Mouse (Mus musculus) frontal cortex, postnatal 10 days (tissue): ENCODE measurements around the gene Akip1.

Experiments
- DNase-seq, 2 experiments: peaks; one replicate each; pipeline ENCODE4 v3.0.0; 2022; ENCODE audit warnings: low spot score in 2 of 2, mixed read lengths in 1 of 2

Akip1 gene

GRCm38 (mm10) chr7:109707023-109707785, 3.7 kb downstream of the Akip1 start:
- peak in 1 of 2 experiments; percentile 28 for DNase-seq

- no peak for DNase-seq
Measured at GRCm38 (mm10) chr7:109708961-109709382, 5.5 kb downstream of the Akip1 start.

DNA sequence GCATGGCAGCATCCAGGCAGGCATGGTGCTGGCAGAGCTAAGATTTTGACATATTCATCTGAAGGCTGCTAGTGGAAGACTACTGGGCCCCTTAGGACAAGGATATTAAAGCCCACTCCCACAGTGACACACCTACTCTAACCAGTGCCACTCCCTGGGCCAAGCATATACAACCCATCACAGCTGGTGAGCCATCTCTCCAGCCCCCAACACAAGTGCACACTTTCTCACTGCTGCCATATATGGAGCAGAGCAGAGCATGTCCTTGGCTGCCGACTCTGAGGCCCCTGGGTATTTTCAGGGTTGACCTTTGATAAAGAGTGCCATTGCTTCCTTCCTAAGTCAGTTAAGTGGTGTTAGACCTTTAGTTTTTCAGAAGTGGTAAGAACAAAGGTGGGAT, 6.6 kb downstream of the Akip1 start:
- DNase-seq, result no peak

GRCm38 (mm10) chr7:109712198-109712597, 8.7 kb downstream of the Akip1 start:
- no peak for DNase-seq

DNA sequence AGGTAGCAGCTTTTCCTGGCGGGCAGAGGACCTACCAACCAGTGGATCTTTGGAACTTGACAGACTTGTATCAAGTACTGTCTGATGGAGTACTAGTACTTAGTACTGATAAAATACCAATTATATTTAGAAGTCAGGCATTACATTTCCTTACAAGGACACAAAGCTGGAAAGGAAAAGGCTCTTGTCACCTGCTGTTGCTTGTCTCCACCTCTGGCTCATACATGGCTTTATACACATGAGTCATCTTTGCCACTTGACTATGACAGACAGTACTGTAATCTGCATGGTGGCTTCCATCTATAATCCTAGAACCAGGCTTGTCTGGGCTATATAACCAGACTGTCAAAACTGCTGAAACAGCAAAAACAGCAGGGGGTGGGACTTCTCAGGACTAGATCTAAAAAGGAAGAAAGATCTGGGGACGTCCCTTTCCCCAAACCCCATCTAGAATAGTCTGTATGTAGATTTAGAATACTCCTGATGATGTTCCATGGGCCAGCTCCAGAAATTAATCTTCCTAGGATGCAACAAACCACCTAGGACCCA, 10.0 kb downstream of the Akip1 start:
- DNase-seq, result no peak

GRCm38 (mm10) chr7:109719286-109719685, 15.8 kb downstream of the Akip1 start:
- DNase-seq, result no peak

DNA sequence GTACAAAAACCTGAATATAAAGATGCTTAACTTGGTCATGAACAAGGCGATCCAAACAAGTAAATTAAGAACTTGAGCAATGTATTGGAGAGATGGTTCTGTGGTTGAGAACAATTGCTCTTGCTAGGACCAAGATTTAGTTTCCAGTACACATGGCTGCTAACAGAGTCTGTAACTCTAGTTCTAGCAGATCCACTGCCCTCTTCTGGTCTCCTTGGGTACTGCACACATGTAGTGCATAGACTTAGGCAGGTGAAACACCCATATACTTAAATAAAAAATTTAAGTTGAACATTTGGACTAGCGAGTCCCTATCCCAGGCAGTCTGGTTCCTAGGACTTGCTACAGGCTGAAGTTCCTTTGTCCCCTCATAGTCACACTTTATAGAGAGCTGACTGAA, 19.1 kb downstream of the Akip1 start:
- DNase-seq, result no peak

DNA sequence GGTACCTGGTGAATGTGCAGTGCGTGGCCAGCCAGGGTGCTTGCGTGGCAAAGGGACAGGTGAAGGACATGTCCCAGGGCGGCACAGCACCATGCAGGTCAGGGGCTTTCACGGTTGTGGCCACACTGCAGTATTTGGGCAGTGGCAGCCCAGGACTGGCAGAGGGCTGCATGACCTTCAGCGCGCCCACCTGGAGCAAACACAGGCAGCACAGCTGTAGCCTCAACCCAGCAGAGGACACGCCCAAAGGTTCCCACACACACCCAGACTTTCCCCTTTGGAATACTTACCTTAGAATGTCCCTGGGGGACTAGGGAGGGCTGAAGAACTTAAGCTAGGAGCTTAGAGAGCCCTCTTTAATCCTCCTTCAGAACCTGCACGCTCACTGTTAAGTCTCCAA, 19.6 kb downstream of the Akip1 start:
- DNase-seq, result no peak

GRCm38 (mm10) chr7:109723697-109724096, 20.2 kb downstream of the Akip1 start, which contains the start of gene BC051019:
TSS of gene BC051019 (minus strand) at chr7:109723850.
- DNase-seq, result no peak

DNA sequence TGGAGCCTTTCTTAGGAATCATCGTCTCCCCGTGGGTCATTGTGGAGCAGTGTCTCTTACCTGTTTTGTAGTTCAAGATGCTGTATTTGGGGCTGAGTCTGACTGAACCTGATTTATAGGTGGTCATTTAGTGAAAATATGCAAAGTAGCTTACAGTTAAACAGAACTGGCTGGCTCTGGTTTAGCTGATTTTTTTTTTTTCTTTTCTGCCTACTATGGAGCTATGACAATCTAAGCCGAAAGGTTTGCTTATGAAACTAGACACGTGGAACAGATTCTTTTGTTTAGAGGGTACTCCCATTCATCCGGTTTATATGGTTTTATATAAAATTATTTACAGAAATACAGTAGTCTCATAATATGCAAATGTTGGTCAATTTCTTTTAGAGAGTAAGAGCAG, 28.1 kb downstream of the Akip1 start, which contains the start of gene Ascl3:
Gene Ascl3 (minus strand): TSS at position 101 of the 400 bp plus-strand sequence.
- DNase-seq, result no peak

DNA sequence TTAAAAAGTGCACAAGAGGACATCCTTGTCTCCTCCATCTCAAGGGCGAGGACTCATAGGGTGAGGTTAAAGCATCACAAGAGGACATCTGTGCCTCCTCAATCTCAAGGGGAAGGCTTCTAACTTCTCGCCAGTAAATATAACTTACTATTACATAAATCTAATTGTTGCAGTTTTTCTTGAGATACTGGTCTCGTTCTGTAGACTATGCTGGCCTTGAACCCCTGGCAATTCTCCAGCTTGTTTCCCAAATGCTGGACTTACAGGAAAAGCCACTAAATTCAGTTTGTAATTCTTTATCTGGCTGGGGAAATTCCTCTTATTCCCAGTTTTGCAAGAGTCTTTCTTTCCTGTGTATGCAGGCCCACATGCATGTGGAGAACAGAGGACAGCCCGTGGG, 31.3 kb downstream of the Akip1 start:
- DNase-seq, result no peak

DNA sequence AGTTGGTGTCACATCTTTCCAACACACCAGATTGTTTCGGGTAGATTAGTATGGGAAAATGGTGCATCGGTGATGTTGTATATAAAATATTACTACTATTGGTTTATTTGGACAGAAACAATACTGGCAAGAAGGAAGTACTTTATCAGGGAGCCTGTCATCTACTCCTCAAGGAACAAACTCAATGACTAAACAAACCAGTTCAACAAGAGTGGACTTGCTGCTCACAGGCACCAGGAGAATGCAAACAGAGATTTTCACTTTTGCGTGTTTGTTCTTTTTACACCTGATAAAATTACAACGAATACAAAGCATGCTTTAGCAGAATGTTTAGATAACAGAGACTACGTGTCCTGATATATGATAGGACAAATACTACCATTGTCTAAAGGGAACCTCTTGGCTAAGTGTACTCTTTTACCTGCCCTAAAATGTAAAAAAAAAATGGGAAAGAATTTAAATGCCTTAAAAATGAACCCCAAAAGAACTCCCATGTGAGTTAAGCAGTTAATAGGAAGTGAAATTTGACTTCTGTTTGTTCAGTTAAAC, 36.4 kb downstream of the Akip1 start:
- no peak for DNase-seq

GRCm38 (mm10) chr7:109741060-109741459, 37.6 kb downstream of the Akip1 start:
- no peak for DNase-seq

- DNase-seq, result no peak
Measured at GRCm38 (mm10) chr7:109741703-109742102, 38.2 kb downstream of the Akip1 start.

- no peak for DNase-seq
Measured at GRCm38 (mm10) chr7:109747747-109748146, 44.3 kb downstream of the Akip1 start.

DNA sequence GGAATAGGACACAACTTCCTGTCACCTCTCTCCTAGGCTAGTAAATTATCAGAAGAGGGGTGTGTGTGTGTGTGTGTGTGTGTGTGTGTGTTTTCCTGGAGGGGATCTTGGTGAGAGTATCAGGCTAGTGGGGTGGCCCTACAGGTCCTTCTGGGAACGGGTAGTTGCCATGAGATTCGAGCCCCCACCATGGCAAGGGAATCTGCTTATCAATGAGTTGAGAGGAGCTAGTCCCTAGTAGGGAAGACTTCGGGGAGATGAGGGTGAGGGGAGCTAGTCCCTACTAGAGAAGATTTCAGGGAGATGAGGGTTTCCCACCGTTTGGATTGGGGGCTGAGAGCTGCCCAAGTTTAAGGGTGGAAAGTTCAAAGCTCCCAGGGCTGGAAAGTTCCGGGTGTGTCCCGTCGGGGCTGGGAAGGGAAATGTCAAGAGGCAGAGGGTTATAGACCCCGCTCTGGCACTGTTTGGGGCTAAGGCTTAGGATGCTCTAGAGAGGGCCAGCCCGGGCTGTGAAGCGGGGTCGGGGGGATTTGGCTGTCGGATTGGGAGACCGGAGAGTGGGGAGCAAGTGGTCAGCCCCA, 48.0 kb downstream of the Akip1 start:
- DNase-seq, result no peak

DNA sequence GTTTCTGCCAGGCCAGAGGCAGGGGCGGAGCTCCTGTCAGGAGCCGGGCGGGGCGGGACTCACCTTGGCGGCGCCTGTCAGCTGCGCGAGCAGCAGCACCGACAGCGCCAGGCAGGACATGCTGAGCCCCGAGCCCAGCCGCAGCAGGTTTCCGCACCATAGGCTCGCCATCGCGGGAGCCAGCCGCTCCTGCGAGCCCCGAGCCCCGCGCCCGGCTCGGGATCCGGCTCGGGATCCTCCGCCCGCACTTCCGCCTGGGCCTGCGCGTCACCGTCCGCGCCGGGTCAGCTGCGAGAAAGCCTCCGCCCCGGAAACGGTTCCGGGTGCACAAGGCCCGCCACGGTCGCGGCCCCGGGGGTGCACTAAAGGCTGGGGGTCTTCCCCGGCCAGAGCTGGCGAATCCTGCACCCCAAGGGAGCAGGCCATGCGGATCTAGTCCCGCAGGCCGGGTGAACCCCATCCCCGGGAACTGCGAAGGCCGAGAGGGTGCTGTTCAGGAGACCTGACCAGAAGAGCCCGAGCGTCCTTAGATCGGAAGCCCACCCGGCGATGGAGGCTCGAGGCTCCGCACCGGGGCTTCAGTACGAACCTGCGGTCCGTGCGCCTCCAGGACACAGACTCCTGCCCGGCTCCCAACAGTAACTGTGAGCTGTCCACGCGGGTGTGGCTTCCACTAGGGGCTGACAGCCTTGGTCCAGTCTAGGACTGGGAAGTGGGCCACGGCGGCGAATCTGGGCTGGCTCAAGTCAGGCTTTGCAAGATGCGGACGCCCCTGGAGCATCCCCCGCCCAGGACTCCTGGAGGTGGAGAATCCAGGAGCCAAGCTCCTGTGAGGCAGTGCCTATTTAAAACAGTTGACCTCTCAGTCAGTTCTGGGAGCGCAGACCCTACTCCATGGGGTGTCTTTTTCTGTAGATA, 48.8 kb downstream of the Akip1 start, which contains the start of gene Tmem9b:
Gene Tmem9b (minus strand): TSS at position 868 of the 918 bp plus-strand sequence.
- peak; percentile 67 to 82 for DNase-seq

DNA sequence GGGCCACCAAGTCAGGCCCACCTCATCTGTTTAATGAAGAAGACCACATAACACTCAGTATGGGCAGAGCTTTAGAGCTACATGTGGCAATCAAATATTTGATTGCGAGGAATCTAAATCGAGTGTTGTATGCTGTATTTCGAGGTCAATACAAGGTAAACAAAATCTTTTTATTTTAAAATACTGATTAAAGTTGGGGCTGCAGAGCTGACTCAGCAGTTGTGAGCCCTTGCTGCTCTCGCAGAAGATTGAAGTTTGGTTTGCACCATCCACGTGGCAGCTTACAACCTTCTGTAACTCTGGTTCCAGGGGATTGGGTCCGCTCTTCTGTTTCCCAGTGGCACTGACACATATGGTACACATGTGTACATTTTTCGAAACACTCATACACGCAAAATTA, 50.5 kb downstream of the Akip1 start:
- DNase-seq, result no peak

DNA sequence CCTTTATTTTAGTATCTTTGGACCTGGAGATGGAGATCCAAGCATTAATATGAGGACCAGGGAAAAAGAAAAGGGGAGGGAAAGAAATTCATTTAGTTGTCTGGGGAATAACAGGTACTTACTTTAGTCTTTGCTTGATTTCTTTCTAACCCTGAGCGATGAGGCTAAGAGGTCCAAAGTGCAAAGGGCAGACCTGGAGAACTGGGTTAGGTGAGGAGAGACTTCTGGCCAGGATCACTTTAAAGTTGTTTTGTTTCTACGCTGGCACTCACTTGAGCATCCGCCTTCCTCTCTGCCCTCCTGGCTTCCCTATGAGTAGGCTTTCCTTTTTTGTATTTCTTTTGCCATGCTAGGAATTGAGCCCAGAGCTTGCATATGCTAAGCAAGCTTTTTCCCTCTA, 52.8 kb downstream of the Akip1 start:
- no peak for DNase-seq
